Mouse (Mus musculus) brain, embryonic 14.5 days (tissue): ENCODE results near the gene Fcgr1. TPM values are rescaled to one million over a fixed set of nuclear protein-coding genes. Genes with fewer than 3 reads are reported as not detected.
"Not testable (repeated sequence)": the region's sequence is repeated elsewhere in the genome, so short reads cannot be mapped to it uniquely, and the experiment has no call there.

ENCODE experiments used
- DNase-seq: peaks from one replicate; pipeline ENCODE4 v3.0.0-alpha.2; 2011; ENCODE audit warnings: low read depth
- CTCF ChIP-seq: fragments of 200-500 bp; IDR thresholded peaks from 2 replicates; pipeline ENCODE4 v1.5.1; 2012; ENCODE audit warnings: inconsistent platforms, mild to moderate bottlenecking, moderate library complexity, borderline replicate concordance; ENCODE audit not compliant: insufficient read depth, insufficient read length; ENCODE audit errors: extremely low read depth
- POLR2A ChIP-seq: fragments of 200-500 bp; IDR thresholded peaks from 2 replicates; pipeline ENCODE4 v1.6.1; 2012; ENCODE audit warnings: mild to moderate bottlenecking, inconsistent platforms, borderline replicate concordance; ENCODE audit not compliant: poor library complexity, insufficient read depth, insufficient read length, severe bottlenecking; ENCODE audit errors: extremely low read depth
- polyA plus RNA-seq: library from polyadenylated mRNA; depleted of rRNA; stranded (reverse); fragments of >200 nt; gene quantifications from 2 replicates; pipeline ENCODE4 v1.2.3, GENCODE M21; 2012

The Fcgr1 gene
- polyA plus RNA-seq, 1 experiment = 1.4 TPM

GRCm38 (mm10) chr3:96321891-96322290, 28.1 kb upstream of the Fcgr1 start:
- TF ChIP-seq CTCF = no peak
- no peak for TF ChIP-seq POLR2A
- DNase-seq = no peak

GRCm38 (mm10) chr3:96320003-96320402, 26.2 kb upstream of the Fcgr1 start:
- not testable (repeated sequence) for DNase-seq

GRCm38 (mm10) chr3:96312341-96313098, 18.8 kb upstream of the Fcgr1 start:
- TF ChIP-seq CTCF = no peak
- no peak for TF ChIP-seq POLR2A
- peak; percentile 5 for DNase-seq

GRCm38 (mm10) chr3:96309441-96309840, 15.7 kb upstream of the Fcgr1 start:
- TF ChIP-seq CTCF (no peak), POLR2A (no peak)
- DNase-seq = no peak

GRCm38 (mm10) chr3:96306506-96306905, 12.7 kb upstream of the Fcgr1 start:
- no peak for TF ChIP-seq CTCF
- TF ChIP-seq POLR2A = no peak
- DNase-seq = no peak

GRCm38 (mm10) chr3:96302076-96302475, 8.3 kb upstream of the Fcgr1 start:
- no peak for TF ChIP-seq POLR2A
- no peak for TF ChIP-seq CTCF
- DNase-seq = no peak

GRCm38 (mm10) chr3:96300706-96301529, 7.1 kb upstream of the Fcgr1 start:
- no peak for DNase-seq
- TF ChIP-seq CTCF (no peak), POLR2A (no peak)

GRCm38 (mm10) chr3:96299562-96299961, 5.8 kb upstream of the Fcgr1 start:
- no peak for DNase-seq

GRCm38 (mm10) chr3:96298360-96298759, 4.6 kb upstream of the Fcgr1 start:
- no peak for DNase-seq
- TF ChIP-seq POLR2A (no peak), CTCF (no peak)

More at GRCm38 (mm10) chr3:96299562-96299961, 5.8 kb upstream of the Fcgr1 start:
- no peak for TF ChIP-seq CTCF
- no peak for TF ChIP-seq POLR2A

- no peak for DNase-seq
- TF ChIP-seq CTCF (no peak), POLR2A (no peak)
Measured at GRCm38 (mm10) chr3:96293368-96293767, 401 bp downstream of the Fcgr1 start.

- TF ChIP-seq CTCF (no peak), POLR2A (no peak)
- DNase-seq = peak; percentile 35
Measured at GRCm38 (mm10) chr3:96292641-96293040, 1.1 kb downstream of the Fcgr1 start.

GRCm38 (mm10) chr3:96290727-96291126, 3.0 kb downstream of the Fcgr1 start:
- not testable (repeated sequence) for DNase-seq
